Mouse (Mus musculus): ENCODE data around the gene Mat1a.
A peak's percentile ranks its signal among the peaks of the same experiment; 100 is the strongest.

Mat1a gene

GRCm38 (mm10) chr14:41146035-41146434 is 41.2 kb downstream of the Mat1a start:
- peak; percentile 55 for DNase-seq

GRCm38 (mm10) chr14:41146922-41147321 is 42.1 kb downstream of the Mat1a start:
- peak; percentile 16 for DNase-seq

GRCm38 (mm10) chr14:41147356-41147755 is 42.5 kb downstream of the Mat1a start:
- peak; percentile 31 for DNase-seq

- DNase-seq, result no peak
Observed at GRCm38 (mm10) chr14:41151220-41151898, 46.5 kb downstream of the Mat1a start, which contains the start of gene Mbl1. Mbl1 (plus strand) TSS chr14:41151458.

GRCm38 (mm10) chr14:41160076-41160475 is 55.2 kb downstream of the Mat1a start:
- DNase-seq, result no peak

- no peak for DNase-seq
Observed at GRCm38 (mm10) chr14:41160743-41161142, 55.9 kb downstream of the Mat1a start.

GRCm38 (mm10) chr14:41162663-41163062 is 57.8 kb downstream of the Mat1a start:
- DNase-seq, result peak; percentile 65

- no peak for DNase-seq
Observed at GRCm38 (mm10) chr14:41167278-41167677, 62.4 kb downstream of the Mat1a start.

- DNase-seq, result no peak
Observed at GRCm38 (mm10) chr14:41168567-41168966, 63.7 kb downstream of the Mat1a start.

GRCm38 (mm10) chr14:41170514-41170913 is 65.7 kb downstream of the Mat1a start:
- DNase-seq, result no peak

Measured in lung, postnatal 10 days (tissue).